Mouse (Mus musculus) adrenal gland, postnatal 10 days (tissue): Measurements from ENCODE around the gene C9orf72. TPM values are rescaled to one million over a fixed set of nuclear protein-coding genes. Genes with fewer than 3 reads are reported as not detected.
"Not testable (repeated sequence)": the region's sequence is repeated elsewhere in the genome, so short reads cannot be mapped to it uniquely, and the experiment has no call there.

Source experiments
- DNase-seq: peaks from one replicate; pipeline ENCODE4 v3.0.0; 2021; ENCODE audit warnings: mixed read lengths
- long read RNA-seq, 2 experiments: library from polyadenylated mRNA; stranded (forward); transcript quantifications; one replicate each; pipeline ENCODE4 v2.0.0; 2021
- total RNA-seq, 2 experiments: library from RNA; stranded (reverse); gene quantifications; 2 replicates each; pipeline ENCODE4 v1.2.3; 2021

The C9orf72 gene
- 10 to 100 TPM; 16.4 to 29.4 TPM for total RNA-seq
- long read RNA-seq, experiment 1, transcript C9orf72-203 (11 exons, 3,193 nt), result major isoform, 11 of 25 reads
- long read RNA-seq, experiment 1, partial matches to known transcripts, result 9 of 25 reads
- long read RNA-seq, experiment 1, other reads (novel, unspliced or antisense), result 5 of 25 reads
- long read RNA-seq, experiment 2, partial matches to known transcripts, result 3 of 6 reads
- long read RNA-seq, experiment 2, other reads (novel, unspliced or antisense), result 1 of 6 reads

DNA sequence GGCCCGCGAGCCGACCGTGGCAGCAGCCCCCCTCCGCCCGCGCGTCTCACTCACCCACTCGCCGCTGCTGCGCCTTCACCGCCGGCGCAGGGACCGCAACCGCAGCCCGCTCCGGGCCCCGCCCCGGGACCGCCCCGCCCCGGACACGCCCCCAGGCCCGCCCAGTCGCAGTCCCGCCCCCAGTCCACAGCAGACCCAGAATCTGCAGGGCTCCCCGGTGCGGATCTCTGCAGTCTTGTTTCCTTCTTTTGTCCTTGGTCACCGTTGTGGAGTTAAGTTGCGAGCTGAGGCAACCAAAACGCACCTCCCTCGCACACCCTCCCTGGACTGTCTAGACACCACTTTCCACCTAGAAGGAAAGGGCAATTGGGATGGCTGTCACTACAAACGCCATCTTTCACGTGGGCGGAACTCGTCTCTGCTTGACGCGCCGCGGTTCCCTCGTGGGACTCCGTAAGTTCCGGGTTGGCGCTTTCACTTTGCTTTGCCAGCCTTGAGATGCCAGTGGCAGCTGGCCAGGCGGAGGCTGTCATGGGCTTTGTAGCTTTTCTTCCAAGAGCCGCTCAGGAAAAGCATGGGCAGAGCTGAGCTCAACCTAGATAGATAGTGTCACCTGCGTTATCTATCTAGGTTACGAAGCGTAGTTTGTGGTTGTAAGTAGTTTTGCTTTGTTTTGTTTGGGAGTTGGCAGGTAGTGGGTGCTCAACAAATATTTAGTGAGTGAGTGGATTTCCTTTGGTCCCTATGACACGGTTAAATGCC, at the start of gene C9orf72:
TSS of gene C9orf72 (minus strand) at position 442 of the 762 bp plus-strand sequence.
- DNase-seq, result peak; percentile 97

DNA sequence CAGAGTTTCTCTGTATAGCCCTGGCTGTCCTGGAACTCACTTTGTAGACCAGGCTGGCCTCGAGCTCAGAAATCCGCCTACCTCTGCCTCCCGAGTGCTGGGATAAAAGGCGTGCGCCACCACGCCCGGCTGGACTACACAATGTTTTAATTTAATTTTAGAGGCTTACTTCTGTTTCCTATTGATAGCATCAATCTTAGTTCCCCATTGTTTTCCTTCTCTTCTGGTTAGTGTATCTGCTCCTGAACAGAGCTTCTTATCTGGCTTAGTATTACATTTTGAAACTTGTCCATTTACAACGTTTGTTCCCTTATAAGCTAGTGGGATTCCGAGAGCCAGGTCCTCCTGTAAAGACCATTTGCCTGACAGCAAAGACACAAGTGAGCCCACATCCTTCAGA, 33.0 kb upstream of the C9orf72 start:
- DNase-seq, result no peak

DNA sequence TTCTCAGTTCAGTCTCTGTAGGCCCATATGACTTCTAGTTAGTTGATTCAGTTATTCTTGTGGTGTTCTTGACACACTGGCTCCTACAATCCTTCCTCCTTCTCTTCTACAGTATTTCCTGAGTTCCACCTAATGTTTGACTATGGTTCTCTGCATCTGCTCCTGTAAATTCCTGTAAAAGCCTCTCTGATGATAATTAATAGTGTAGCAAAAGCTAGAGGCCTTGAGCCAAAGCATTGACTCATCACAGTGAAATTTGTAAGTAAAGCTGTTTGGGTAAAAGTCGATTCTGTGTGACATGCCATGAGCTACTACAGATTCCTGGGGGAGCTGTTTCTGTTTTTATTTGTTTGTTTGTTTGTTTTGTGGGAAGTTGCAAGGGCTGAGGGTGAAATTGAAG, 18.0 kb upstream of the C9orf72 start:
- DNase-seq, result no peak

DNA sequence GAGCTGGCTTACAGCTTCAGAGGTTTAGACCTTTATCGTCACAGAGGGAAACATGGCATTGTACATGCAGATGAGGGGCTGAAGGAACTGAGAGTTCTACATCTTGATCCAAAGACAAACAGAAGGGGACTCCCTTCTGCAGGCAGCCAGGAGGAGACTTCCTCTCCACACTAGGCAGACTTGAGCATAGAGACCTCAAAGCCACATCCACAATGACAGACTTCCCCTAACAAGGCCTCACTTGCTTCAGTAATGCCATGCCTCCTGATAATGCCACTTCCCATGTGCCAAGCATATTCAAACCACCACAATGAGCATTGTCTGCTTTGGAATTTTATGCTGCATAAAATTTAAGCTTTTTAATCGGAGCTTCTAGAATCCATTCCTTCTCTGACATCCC, 15.8 kb upstream of the C9orf72 start:
- DNase-seq, result no peak

DNA sequence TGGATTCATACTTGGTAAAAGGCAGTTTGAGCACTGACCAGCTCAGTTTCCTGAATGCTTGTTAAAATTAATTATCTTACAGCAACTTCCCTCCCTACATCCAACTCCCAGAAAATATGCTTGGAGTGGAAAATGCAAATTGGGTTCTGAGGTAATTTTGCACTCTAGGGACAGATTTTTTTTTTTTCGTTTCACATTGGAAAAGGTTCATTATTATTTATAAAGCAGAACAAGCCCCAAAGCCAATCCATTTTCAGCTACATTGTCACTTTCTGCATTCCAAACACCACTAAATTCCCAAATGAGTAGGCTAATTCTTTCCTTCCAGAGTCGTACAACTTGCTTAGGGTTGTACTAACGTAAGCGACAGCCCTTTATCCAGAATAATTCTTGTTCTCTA, 12.7 kb upstream of the C9orf72 start:
- no peak for DNase-seq

DNA sequence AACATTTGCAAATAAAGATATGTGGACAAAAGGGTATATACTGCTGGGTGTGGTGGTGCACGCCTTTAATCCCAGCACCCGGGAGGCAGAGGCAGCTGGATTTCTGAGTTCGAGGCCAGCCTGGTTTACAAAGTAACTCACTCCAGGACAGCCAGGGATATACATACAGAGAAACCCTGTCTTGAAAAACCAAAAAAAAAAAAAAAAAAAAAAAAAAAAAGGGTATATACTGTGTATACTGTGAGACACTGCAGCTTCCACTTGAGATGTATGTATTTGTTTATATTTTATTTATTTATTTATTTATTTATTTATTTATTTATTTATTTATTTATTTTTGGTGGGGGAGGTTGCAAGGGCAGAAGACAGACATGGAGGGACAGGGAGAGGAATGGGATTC, 12.3 kb upstream of the C9orf72 start:
- not testable (repeated sequence) for DNase-seq

DNA sequence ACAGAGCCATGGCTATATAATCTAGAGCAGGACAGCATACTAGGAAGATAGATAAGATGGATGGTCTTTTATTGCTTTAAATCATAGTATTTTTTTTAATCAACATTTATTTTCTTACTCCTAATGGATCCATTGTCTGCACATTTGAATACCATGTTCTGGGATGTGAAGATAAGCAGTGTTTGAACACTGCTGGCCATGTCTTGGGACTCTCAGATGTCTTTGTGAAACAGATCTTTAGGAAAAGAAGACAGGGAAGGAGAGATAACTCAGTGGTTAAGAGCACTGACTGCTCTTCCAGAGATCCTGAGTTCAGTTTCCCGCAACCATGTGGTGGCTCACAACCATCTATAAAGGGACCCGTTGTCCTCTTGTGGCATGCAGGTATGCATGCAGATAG, 10.3 kb upstream of the C9orf72 start:
- no peak for DNase-seq

DNA sequence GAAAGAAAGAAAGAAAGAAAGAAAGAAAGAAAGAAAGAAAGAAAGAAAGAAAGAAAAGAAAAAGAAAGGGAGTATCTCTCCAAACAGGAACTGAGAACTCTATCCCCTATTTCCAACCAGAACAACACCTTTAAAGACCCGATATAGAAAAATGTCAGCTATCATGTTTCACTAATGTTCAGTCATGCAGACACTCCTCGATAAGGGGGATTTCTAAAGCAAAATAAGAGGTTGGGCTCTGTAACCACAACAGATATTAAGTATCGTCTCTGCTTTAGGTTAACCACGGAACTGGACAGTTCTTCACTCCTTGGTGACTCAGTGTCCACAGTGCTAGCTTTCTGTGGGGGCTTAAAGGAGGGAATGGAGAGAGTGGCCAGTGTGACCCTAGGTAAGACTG, 2.3 kb upstream of the C9orf72 start:
- no peak for DNase-seq

DNA sequence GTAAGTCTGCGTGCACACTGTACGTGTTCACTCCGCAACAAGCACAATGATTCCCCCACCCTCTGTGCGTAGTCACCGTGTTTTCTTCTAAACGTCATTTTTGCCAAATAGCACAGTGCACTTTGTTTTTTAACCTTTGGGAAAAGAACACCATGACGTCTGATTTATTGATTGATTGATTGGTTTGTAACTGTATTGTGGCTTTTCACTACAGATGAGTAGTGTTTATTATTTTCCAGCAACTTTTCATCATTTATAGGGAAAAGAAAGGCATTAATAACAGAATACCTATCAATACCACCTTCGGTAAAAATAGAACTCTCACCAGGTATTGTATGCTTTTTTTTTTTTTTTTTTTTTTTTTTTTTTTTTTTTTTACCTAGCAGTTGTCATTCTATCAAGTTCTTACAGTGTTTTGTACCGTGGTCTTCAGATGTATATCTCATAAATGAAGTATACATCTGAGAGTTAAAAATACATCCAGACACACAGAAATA, 569 bp upstream of the C9orf72 start:
- no peak for DNase-seq

DNA sequence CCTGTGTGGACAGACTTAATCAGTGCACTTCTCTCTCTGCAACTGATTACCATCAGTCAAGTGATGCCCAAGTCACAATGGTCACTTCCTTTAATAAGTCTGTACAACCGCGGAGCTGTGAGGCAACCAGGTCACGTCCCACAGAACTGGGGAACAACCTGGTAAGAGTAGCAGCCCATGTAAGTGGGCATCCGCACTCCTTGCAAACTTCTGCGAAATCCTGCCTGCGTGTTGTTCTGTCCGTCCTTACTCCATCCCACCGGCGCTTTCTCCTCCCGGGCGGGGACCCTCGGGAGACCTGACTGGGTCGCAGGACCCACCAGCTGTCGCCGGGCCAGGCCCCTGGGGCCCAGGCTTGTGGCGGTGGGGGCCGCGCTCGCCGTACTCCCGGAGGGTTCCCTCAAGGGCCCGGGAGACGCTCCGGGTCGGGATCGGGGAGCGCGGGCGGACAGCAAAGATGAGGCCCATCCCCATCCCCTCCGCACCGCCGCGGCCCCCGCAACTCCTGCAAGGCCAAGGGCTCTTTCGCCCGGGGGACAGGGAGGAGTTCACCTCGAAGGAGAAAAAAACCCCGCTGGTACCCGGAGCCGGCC, 738 bp downstream of the C9orf72 start:
- no peak for DNase-seq

DNA sequence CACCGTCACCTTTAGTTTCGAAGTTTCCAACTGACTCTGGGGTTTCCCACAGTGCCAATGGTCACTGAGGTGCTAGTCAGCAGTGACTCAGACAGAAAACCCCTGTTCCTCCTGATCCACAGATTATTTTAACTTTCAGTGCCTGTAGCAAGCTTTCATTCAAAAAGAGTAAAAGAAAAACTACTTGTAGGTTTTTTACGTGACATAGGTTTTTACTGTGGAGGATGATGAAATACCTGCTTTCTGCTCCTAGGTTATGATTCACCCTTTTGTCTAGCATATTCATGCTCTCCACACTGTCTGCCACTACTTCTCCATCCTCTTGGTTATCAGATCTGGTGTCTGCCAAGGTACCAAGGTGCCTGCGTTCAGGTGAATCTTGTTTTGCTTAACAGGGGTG, 1.9 kb downstream of the C9orf72 start:
- DNase-seq, result no peak

DNA sequence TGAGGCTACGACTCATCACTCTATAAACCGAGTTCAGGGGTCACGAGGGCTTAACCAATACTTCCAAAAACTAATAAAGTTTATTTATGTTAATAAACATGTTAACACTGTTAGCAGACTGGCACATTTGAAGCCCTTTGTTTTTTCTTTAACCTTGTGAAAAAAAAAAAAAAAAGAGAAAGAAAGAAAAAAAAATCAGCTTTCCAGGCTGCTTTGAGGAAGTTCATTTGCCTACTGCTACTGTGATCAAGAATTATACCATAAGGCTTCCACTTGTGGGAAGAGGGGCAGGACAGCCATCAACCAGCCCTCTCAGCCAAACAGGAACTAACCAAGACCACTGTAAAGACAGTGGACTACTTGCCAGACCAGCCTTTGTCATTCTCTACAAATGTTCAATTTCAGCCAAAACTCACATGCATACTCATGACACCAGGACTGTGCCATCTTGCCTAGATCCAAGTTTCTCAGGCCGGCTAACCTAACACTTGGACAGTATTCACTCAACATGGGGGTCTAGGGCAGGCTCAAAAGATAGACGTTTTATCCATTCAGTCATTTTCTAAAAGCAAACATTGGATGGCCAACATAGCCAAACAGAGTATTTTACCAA, 2.5 kb downstream of the C9orf72 start:
- DNase-seq, result no peak

DNA sequence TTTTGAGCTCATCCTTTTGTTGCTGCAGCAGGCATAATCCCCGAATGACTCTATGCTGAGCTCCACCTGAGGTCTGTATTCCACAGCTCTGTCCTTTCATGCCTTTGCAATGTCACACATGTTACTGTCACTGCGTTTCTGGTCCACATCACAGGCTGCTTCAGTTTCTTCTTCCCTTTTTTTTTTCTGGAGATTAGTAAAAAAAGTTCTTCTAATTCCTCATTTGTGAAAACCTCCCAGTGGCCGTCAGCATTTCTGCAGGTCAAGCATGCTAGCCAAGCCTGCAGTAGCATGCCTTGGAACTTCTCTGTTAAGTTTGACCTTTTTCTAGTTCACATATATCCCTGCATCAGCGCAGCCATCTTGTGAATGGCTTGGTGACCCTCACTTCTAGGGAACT, 4.1 kb downstream of the C9orf72 start:
- DNase-seq, result no peak

DNA sequence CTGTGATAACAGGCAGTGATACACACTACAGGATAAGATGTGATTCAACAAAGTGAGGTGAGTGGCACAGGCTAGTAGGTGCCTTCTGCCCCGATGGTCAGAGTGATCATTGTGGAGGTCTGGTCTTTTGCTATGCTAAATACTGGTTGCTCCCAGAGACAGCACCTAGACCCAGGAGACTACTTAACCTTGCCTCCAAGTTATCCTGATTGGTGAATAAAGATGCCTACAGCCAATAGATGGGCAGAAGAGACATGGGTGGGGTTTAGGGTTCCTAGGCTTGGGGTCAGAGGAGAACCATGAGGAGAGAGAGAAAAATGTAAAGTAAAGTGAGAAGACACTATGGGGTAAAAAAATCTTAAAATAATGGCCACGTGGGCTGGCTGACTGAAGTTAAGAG, 4.8 kb downstream of the C9orf72 start:
- no peak for DNase-seq

DNA sequence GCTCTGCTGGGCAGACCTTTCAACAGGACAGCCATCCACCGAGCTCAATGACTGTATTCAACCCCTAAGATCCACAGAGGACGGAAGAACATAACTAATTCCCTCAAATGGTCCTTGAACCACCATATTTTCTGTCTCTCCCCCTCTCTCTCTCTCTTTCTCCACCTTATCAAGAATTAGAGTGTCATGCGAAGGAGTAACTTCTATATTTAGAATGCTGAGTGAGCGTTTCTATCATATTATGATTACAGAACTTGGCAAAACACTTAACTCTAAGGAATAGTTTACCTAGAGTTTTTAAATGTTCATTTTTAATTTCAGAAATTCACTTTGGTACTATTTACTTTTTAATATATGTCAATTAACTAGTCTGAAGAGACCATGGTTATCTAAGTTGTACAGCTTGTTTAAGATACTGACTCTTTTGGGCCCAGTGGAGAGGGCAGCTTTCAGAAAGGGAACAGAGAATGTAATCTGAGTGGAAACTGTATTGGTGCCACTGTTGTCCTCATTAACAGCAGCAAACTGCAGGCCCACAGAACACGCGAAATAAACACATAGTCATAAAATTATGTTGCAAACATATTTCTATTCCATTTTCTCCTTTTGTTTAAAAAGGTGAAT, 5.8 kb downstream of the C9orf72 start:
- DNase-seq, result no peak

DNA sequence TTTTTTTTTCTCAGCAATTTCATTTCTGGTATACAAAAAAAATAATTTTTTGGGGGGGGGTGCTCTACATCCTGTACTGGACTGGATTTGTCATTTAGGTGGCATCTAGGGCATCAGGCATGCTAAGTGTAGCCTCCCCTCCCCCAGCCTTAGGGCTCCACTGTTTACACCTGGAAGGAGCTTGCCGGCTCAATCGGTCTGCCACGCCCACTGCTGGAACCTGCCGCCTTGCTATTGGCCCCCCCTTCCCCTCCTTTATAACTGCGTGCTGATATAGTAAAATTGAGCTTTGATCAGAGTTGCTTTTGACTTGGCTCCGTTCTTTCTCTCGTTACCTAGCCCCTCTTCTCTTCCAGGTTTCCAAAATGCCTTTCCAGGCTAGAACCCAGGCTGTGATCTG, 21.3 kb downstream of the C9orf72 start:
- no peak for DNase-seq

DNA sequence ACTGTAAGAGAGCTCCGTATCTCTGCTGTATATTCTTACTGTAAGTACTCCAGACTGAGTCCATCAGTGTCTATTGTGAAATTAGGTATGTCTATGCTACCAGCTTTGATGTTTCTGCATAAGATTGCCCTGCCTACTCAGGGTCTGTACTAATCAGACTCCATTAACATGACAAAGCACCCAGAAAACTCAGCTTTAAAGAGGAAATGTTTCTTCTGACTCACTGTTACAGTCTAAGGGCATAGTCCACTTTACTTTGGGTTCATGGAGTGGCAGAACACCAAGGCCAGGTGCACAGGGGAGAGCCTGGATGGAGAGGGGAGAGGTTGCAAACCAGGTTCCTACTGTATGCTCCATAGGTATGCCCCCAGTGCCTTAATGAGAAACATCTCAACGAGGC, 22.3 kb downstream of the C9orf72 start:
- no peak for DNase-seq

DNA sequence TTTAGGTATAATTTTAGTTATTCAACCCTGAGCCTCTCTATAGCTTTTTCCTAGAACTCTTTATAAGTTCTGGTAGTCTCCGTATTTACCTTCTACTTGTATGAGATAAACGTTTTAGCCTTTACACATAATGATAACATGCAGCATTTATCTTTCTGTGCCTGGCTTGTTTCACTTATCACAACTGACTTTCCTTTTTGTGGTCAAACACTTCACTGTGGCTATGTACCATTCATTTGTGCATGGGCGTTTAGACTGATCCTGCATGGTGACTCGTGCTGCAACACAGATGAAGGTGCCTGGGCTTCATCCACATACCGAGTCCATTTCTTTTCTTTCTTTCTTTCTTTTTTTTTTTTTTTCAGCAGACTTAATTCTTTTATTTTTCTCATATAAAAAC, 24.3 kb downstream of the C9orf72 start:
- DNase-seq, result no peak

DNA sequence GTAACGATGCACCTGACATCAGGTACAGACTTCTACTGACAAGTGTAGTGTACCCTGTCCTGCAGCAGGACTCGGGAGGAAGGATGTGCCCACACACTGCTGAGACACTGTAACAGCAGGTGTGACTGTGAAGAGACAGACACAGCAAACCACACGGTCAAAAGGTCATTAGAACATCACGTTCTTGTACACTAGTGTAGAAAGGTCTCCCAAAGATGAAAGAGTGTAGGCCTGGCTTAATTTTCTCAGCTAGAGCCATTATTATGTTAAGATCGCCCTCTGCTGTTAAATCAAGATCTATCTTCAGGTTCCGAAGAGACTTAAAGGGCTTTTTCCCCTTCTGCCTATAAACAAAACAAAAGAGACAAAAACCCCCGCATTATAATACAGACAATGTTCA, 33.2 kb downstream of the C9orf72 start:
- no peak for DNase-seq

DNA sequence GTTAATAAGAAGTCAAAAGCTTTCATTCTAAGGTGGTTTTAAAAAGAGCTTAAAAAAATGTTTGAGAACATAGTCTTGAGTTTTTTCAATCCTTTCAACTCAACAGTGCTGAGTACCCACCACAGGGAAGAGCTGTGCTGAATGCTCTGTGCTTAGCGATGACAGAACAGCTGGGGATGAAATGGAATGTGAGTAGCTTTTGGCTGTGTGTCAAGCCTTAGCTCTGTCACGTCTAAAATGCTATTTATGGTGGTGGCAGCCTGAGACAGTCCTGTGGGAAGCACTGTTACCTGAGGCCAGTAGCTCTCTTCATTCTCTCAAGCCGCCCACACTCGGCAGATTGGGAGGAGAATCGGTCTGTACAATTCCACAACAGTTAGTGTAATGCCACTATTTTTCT, 36.2 kb downstream of the C9orf72 start:
- no peak for DNase-seq

DNA sequence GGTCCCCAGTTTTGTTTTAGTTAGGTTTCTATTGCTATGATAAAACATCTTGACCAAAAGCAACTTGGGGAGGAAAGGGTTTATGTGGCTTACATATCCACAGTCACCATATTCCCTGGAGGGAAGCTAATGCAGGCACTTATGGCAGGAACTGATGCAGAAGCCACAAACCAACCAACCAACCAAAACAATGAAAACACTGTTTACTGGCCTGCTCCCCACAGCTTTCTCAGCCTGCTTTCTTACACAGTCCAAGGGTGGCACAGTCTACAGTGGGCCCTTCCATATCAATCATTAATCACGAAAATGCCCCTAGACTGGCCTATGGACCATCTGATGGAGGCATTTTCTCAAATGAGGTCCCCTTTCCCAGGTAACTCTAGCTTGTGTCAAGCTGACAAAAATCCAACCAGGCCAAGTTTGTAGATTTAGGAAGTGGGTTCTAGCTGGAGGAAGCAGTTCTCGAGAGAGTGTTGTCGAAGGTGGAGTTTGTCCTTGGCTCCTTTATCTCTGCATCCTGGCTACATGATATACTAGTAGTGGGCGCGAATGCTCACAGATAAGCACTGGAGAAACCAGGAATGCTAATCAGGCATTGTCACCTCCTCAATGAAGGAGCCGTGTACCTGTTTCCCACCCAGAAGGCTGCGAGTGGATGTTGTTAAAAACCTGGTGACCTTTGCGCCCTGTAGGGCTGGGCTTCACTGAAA, 38.2 kb downstream of the C9orf72 start:
- DNase-seq, result no peak
